Mouse (Mus musculus): ENCODE results near the gene Pex14. TPM values are rescaled to one million over a fixed set of nuclear protein-coding genes. Genes with fewer than 3 reads are reported as not detected.

The Pex14 gene
- polyA plus RNA-seq, 1 experiment from 2014 or later: 67.3 TPM

DNA sequence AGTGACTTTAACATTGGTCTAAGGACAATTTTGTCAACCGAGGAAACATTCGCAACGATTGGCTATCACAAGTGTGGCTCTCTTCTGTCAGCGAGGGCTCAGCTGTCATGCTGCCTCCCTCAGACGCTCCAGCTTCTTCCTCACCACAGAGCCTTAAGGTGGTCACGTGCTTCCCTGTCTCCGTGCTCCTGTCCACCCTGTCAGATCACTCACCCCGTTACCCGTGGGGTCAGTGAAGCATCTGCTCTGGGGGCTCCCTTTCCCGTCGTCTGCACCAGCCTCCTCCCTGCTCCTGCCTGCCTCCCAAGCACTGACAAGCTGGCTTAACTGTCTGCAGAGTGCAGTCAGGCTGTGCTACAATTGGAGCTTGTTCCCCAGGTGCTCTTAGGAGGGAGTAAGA is 119.8 kb downstream of the Pex14 start:
- no peak overlapping the region for H3K27ac ChIP-seq (ENCODE audit: low read length)
- no peak overlapping the region for H3K9ac ChIP-seq (replicated peaks; ENCODE audit: low read length)
- no peak overlapping the region for H3K4me3 ChIP-seq (ENCODE audit: low read length)
- H3K4me2 ChIP-seq (replicated peaks; ENCODE audit: low read depth, low read length): no peak overlapping the region
- WGBS: 33% methylated on average over 11 of the region's 11 CpGs
- peaks cover 8% of the 10 kb centered on the region for H3K4me1 ChIP-seq (ENCODE audit: insufficient read depth, low read length)
- no peak for ATAC-seq (ENCODE audit: low FRiP score, low TSS enrichment)
- peaks cover 10% of the 10 kb centered on the region for H3K36me3 ChIP-seq (ENCODE audit: insufficient read depth, low read length)
- H3K9me3 ChIP-seq (ENCODE audit: low read length): no peaks in the 10 kb centered on the region
- H3K27me3 ChIP-seq (ENCODE audit: insufficient read depth, low read length): no peaks in the 10 kb centered on the region

DNA sequence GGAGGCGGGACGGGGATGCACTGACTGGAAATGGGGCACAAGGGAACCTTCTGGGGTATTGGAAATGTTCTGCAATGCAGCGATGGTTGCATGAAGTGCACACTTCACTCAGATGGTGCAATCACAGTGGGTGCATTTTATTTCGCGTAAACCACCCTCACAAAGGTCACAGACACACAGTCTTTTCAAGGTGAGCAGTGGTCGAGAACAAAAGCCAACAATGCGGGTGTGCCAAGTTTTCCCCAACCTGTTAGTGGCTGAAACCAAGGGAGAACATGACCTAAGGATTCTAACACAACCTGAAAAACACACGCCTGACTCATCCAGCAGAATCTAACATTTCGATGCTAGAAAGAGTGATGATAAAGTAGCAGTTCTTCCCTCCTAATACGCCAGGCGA is 120.8 kb downstream of the Pex14 start:
- WGBS: 92% methylated on average over 11 of the region's 11 CpGs
- no peak overlapping the region for H3K4me2 ChIP-seq (replicated peaks; ENCODE audit: low read depth, low read length)
- ATAC-seq (ENCODE audit: low FRiP score, low TSS enrichment): no peak
- no peak overlapping the region for H3K9ac ChIP-seq (replicated peaks; ENCODE audit: low read length)
- H3K27me3 ChIP-seq (ENCODE audit: insufficient read depth, low read length): no peaks in the 10 kb centered on the region
- H3K4me1 ChIP-seq (ENCODE audit: insufficient read depth, low read length): peaks cover 12% of the 10 kb centered on the region
- H3K27ac ChIP-seq (ENCODE audit: low read length): no peak overlapping the region
- no peaks in the 10 kb centered on the region for H3K9me3 ChIP-seq (ENCODE audit: low read length)
- H3K36me3 ChIP-seq (ENCODE audit: insufficient read depth, low read length): peaks cover 10% of the 10 kb centered on the region
- H3K4me3 ChIP-seq (ENCODE audit: low read length): no peak overlapping the region

DNA sequence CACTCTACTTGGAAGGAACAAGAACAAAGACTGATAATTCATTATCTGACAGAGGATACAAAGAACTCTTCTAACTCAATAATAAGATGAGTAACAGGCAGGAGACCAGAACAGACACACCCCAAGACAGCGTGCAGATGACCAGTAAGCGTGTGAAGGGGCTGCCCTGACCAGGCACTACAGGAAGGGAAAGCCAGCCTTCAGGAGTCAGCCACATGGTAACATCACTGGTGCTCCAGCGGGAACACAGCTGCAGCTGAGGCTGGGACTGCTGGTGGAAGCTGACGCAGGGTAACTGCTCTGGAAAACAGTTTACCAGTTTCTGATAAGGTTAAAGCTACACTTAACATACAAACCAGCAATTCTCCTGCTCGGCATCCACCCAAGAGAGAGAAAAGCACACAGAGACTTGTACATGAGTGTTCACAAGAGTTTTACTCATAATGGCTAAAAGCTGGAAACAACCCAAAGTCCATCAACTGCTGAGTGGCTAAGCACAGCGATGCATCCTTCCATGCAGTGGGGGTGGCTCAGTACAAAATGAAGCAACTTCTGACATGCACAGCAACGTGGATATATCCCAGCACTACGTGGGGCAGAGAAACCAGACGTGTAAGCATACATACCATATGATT is 121.3 kb downstream of the Pex14 start:
- Histone ChIP-seq H3K27me3 (ENCODE audit: insufficient read depth, low read length) (no peaks in the 10 kb centered on the region), H3K9me3 (ENCODE audit: low read length) (no peaks in the 10 kb centered on the region), H3K27ac (ENCODE audit: low read length) (no peak overlapping the region), H3K4me2 (replicated peaks; ENCODE audit: low read depth, low read length) (no peak overlapping the region), H3K9ac (replicated peaks; ENCODE audit: low read length) (no peak overlapping the region), H3K36me3 (ENCODE audit: insufficient read depth, low read length) (peaks cover 6% of the 10 kb centered on the region), H3K4me3 (ENCODE audit: low read length) (no peak overlapping the region), H3K4me1 (ENCODE audit: insufficient read depth, low read length) (peaks cover 15% of the 10 kb centered on the region)
- WGBS: 77% methylated on average over 9 of the region's 9 CpGs
- ATAC-seq (ENCODE audit: low FRiP score, low TSS enrichment): no peak

DNA sequence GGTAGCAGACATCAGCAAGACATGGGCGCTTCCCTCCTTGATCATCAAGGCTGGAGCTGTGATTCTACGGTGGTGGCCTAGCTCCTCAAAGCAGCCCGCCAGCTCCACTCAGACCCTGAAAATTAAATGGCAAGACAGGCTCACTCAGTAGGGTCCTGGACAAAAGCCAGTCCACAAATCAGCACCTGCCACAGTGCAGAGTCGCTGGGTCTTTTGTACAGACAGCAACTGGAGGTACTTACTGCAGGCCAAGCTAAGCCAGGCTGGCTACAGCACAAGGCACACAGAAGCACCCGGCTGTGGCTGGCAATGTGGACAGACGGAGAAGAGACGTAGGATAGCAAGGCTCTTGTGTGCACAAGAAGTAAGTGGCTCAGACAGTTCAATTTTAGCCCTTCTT is 124.8 kb downstream of the Pex14 start:
- Histone ChIP-seq H3K36me3 (ENCODE audit: insufficient read depth, low read length) (no peaks in the 10 kb centered on the region), H3K27me3 (ENCODE audit: insufficient read depth, low read length) (no peaks in the 10 kb centered on the region), H3K4me3 (ENCODE audit: low read length) (no peak overlapping the region), H3K4me2 (replicated peaks; ENCODE audit: low read depth, low read length) (no peak overlapping the region), H3K9me3 (ENCODE audit: low read length) (no peaks in the 10 kb centered on the region), H3K27ac (ENCODE audit: low read length) (no peak overlapping the region), H3K9ac (replicated peaks; ENCODE audit: low read length) (no peak overlapping the region; the same call in 1 of the 2 replicates), H3K4me1 (ENCODE audit: insufficient read depth, low read length) (peaks cover 47% of the 10 kb centered on the region)
- no peak for ATAC-seq (ENCODE audit: low FRiP score, low TSS enrichment)
- 69% methylated on average over 7 of the region's 7 CpGs for WGBS

DNA sequence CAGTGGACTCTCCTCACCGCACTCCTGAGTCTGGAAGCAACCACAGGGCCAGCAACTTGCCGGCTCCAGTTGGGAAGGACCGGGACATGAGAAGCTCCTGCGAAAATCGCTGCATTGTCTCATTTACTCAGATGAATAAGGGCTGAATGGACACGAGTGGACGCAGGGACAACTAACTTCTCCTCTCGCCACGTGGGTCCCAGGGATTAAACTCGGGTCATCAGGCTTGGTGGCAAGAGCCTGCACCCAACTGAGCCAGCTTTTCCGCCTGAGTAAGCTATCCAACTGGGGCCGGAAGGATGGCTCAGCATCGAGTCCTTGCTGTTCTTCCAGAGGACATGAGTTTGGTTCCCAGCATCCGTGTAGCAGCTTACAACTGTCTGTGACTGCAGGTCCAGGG is 126.3 kb downstream of the Pex14 start:
- no peak overlapping the region for H3K4me3 ChIP-seq (ENCODE audit: low read length)
- H3K27ac ChIP-seq (ENCODE audit: low read length): peak overlapping the region; percentile 9; the same call in 1 of the 2 replicates
- no peak for ATAC-seq (ENCODE audit: low FRiP score, low TSS enrichment)
- H3K9me3 ChIP-seq (ENCODE audit: low read length): no peaks in the 10 kb centered on the region
- no peak overlapping the region for H3K4me2 ChIP-seq (replicated peaks; ENCODE audit: low read depth, low read length)
- no peaks in the 10 kb centered on the region for H3K27me3 ChIP-seq (ENCODE audit: insufficient read depth, low read length)
- no peak overlapping the region for H3K9ac ChIP-seq (replicated peaks; ENCODE audit: low read length)
- H3K4me1 ChIP-seq (ENCODE audit: insufficient read depth, low read length): peaks cover 51% of the 10 kb centered on the region
- WGBS: 73% methylated on average over 14 of the region's 14 CpGs
- H3K36me3 ChIP-seq (ENCODE audit: insufficient read depth, low read length): no peaks in the 10 kb centered on the region

DNA sequence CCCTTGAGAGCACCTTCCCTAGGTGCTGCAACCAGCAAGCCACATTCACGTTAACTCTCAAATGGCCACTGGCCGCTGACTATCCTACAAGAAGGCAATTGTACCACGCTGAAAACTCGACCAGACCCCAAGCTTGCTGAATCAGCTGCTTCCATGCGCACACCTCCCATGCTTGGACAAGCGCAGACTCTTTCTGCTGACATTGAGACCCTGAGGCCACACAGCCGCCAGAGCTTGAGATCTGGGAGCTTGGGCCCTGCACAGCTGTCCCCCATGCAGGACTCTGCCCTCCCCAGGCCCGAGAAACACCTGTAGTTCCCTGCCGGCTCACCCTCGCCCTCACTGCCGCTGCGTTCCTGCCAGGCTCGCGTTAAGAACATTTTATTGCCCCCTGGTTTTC is 127.0 kb downstream of the Pex14 start:
- Histone ChIP-seq H3K27me3 (ENCODE audit: insufficient read depth, low read length) (no peaks in the 10 kb centered on the region), H3K36me3 (ENCODE audit: insufficient read depth, low read length) (no peaks in the 10 kb centered on the region), H3K4me1 (ENCODE audit: insufficient read depth, low read length) (peaks cover 48% of the 10 kb centered on the region), H3K27ac (ENCODE audit: low read length) (0 out of 2 replicates have a peak overlapping the region, but pooled peaks have one; percentile 9), H3K4me2 (replicated peaks; ENCODE audit: low read depth, low read length) (no peak overlapping the region), H3K9me3 (ENCODE audit: low read length) (no peaks in the 10 kb centered on the region), H3K9ac (replicated peaks; ENCODE audit: low read length) (no peak overlapping the region), H3K4me3 (ENCODE audit: low read length) (no peak overlapping the region)
- 0 out of 2 replicates have a peak, but pooled peaks have one; percentile 28 for ATAC-seq (ENCODE audit: low FRiP score, low TSS enrichment)
- WGBS: 57% methylated on average over 14 of the region's 14 CpGs

DNA sequence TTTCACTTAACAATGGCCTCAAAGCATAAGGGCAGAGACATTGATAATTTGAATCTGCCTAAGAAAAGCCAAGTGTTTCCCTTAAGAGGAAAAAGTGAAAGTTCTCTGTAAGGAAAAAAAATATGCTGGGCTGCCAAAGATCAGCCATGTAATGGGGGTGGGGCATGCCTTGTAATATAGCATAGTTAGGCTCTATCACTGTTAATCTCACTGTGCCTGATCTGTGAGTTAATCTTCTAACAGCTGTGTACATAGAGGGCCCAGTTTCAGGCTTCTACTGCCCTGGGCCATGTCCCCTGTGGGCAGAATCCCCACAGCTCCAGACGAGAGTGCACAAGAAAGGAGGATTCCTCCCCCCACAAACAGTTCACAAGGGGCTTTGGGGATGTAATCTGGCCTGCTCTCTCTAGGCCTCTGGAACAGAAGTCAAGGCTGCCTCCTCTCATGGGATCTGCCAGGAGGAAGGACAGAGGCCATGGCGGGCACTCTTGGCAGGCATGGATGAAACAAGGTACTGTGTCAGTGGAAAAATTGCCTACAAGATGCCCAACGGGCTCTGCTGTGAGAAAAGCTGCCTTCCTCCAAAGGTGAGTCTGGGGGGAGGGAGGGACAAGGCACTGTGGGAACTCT is 127.9 kb downstream of the Pex14 start:
- H3K4me1 ChIP-seq (ENCODE audit: insufficient read depth, low read length): peaks cover 50% of the 10 kb centered on the region
- 48% methylated on average over 3 of the region's 3 CpGs for WGBS
- no peak for ATAC-seq (ENCODE audit: low FRiP score, low TSS enrichment)
- peak overlapping the region; percentile 44; the same call in 1 of the 2 replicates for H3K27ac ChIP-seq (ENCODE audit: low read length)
- H3K9me3 ChIP-seq (ENCODE audit: low read length): no peaks in the 10 kb centered on the region
- peak overlapping the region; percentile 13; the same call in 1 of the 2 replicates for H3K9ac ChIP-seq (replicated peaks; ENCODE audit: low read length)
- H3K27me3 ChIP-seq (ENCODE audit: insufficient read depth, low read length): no peaks in the 10 kb centered on the region
- H3K4me2 ChIP-seq (replicated peaks; ENCODE audit: low read depth, low read length): no peak overlapping the region
- no peak overlapping the region for H3K4me3 ChIP-seq (ENCODE audit: low read length)
- no peaks in the 10 kb centered on the region for H3K36me3 ChIP-seq (ENCODE audit: insufficient read depth, low read length)

DNA sequence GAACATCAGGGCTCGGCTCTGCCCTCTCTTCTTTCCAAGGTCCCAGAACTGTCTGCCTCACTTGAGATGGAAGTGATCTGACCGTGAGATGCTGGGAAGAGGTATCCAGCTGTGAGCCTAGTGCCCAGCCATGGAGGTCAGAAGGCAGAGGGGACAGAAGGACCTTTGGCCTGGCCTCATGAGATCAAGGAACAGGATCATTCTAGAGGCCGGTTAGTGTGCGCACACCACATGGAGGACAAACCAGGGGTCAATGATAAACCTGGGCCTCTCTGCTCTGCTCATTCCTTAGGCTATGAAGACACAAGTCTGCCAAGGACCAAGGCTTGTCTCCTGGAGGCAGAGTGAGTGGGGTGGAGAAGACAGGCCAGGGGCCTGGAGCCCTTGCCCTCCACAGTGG is 128.9 kb downstream of the Pex14 start:
- no peaks in the 10 kb centered on the region for H3K9me3 ChIP-seq (ENCODE audit: low read length)
- H3K4me3 ChIP-seq (ENCODE audit: low read length): no peak overlapping the region
- 0 out of 2 replicates have a peak, but pooled peaks have one; percentile 10 for ATAC-seq (ENCODE audit: low FRiP score, low TSS enrichment)
- no peaks in the 10 kb centered on the region for H3K27me3 ChIP-seq (ENCODE audit: insufficient read depth, low read length)
- peaks cover 57% of the 10 kb centered on the region for H3K4me1 ChIP-seq (ENCODE audit: insufficient read depth, low read length)
- no peaks in the 10 kb centered on the region for H3K36me3 ChIP-seq (ENCODE audit: insufficient read depth, low read length)
- 72% methylated on average over 4 of the region's 4 CpGs for WGBS
- H3K4me2 ChIP-seq (replicated peaks; ENCODE audit: low read depth, low read length): no peak overlapping the region
- H3K27ac ChIP-seq (ENCODE audit: low read length): peak overlapping the region; percentile 59; the same call in 1 of the 2 replicates
- H3K9ac ChIP-seq (replicated peaks; ENCODE audit: low read length): no peak overlapping the region

DNA sequence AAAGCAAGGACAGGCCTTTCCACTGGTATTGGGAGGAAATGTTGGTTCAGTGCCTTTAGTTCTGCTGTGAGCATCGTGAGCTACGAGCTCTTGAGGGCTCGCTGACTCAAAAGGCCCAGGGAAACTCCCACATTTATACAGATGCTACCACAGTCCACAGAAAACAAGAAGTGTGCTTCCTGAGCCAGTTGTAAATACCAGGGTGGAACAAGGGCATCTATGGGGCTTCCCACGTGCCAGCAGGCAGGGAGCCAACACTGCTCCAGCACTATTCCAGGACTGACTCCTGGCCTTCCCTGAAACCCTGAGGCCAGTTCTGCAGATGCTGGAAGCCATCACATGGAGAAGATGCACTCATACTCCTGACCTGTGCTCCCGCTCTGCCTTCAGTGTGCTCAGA is 130.1 kb downstream of the Pex14 start:
- Histone ChIP-seq H3K4me3 (ENCODE audit: low read length) (no peak overlapping the region), H3K27me3 (ENCODE audit: insufficient read depth, low read length) (no peaks in the 10 kb centered on the region), H3K27ac (ENCODE audit: low read length) (0 out of 2 replicates have a peak overlapping the region, but pooled peaks have one; percentile 29), H3K4me1 (ENCODE audit: insufficient read depth, low read length) (peaks cover 60% of the 10 kb centered on the region), H3K36me3 (ENCODE audit: insufficient read depth, low read length) (no peaks in the 10 kb centered on the region), H3K9me3 (ENCODE audit: low read length) (no peaks in the 10 kb centered on the region), H3K9ac (replicated peaks; ENCODE audit: low read length) (no peak overlapping the region), H3K4me2 (replicated peaks; ENCODE audit: low read depth, low read length) (no peak overlapping the region)
- 49% methylated on average over 5 of the region's 5 CpGs for WGBS
- ATAC-seq (ENCODE audit: low FRiP score, low TSS enrichment): no peak

DNA sequence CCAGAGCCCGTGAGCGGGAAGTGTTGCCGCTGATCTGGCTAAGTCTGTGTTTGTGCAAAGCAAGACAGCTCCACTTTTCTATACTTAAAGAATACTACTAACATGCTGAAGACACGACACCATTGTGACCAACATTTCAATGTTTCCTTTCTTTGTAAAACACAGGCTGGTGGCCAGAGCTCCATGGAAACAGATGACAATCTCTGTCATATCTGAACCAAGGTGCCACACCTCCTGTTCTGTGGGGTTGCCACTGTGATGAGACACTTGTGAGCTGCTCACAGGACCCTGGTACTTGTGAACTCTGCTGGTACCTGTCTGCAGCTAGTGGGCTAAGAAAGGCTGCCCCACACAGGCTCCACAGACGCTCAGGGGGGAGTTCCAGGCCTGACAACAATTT is 130.8 kb downstream of the Pex14 start:
- Histone ChIP-seq H3K27me3 (ENCODE audit: insufficient read depth, low read length) (no peaks in the 10 kb centered on the region), H3K9ac (replicated peaks; ENCODE audit: low read length) (no peak overlapping the region), H3K4me3 (ENCODE audit: low read length) (no peak overlapping the region), H3K9me3 (ENCODE audit: low read length) (no peaks in the 10 kb centered on the region), H3K4me1 (ENCODE audit: insufficient read depth, low read length) (peaks cover 58% of the 10 kb centered on the region), H3K4me2 (replicated peaks; ENCODE audit: low read depth, low read length) (no peak overlapping the region), H3K27ac (ENCODE audit: low read length) (no peak overlapping the region), H3K36me3 (ENCODE audit: insufficient read depth, low read length) (no peaks in the 10 kb centered on the region)
- 57% methylated on average over 5 of the region's 5 CpGs for WGBS
- ATAC-seq (ENCODE audit: low FRiP score, low TSS enrichment): no peak

Measured in kidney, embryonic 16.5 days (tissue).